Mouse (Mus musculus) urinary bladder, postnatal 14 days (tissue): ENCODE measurements around the gene Rhbdd3.
A peak's percentile ranks its signal among the peaks of the same experiment; 100 is the strongest.

ENCODE experiments used
- DNase-seq: peaks from one replicate; pipeline ENCODE4 v3.0.0; 2021; ENCODE audit warnings: low spot score

The Rhbdd3 gene

GRCm38 (mm10) chr11:5098736-5099542 is at the start of gene Rhbdd3, which contains the start of gene Ewsr1:
Rhbdd3 (plus strand) TSS chr11:5098926.
Ewsr1 (minus strand) TSS chr11:5099266.
- DNase-seq: peak; percentile 97

DNA sequence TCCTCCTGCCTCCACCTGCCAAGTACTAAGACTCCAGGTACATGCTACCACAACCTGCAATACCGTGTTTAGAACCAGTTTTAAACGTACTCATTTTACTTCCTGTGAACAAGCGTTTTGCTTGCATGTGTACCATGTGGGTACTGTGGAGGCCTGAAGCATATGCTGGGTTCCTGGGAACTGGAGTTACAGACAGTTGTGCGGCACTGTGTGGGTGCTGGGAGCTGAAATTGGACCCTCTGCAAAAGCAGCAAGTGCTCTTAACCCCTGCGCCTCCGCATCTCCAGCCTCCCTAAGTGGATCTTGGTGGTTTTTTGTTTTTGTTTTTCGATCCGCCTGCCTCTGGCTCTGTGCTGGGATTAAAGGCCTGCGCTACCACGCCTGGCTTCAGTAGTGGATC is 47.1 kb upstream of the Rhbdd3 start:
- DNase-seq: no peak

DNA sequence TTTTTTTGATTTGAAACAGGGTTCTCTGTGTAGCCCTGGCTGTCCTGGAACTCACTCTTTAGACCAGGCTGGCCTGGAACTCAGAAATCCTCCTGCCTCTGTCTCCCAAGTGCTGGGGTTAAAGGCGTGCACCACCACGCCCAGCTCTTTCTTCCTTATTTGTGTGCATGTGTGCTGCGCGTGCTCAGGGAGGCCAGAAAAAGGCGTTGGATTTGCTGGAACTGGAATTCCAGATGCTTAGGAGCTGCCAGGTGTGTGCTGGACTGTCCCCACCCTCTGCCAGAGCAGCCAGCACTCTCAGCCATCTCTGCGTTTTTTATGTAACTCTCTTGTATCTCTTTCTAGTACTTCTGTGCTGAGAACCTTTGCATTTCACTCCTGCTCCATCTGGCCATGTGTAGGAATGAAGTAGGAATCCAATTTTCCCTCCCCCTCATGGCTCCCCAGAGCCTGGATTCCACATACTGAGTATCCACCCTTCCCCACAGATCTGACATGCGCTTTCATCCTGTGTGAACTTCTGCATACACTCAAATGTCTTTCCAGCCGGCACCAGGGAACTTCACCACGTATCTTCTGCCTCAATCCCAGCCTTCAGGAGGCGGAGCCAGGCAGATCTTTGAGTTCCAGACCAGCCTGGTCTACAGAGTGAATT is 46.4 kb upstream of the Rhbdd3 start:
- DNase-seq: no peak

DNA sequence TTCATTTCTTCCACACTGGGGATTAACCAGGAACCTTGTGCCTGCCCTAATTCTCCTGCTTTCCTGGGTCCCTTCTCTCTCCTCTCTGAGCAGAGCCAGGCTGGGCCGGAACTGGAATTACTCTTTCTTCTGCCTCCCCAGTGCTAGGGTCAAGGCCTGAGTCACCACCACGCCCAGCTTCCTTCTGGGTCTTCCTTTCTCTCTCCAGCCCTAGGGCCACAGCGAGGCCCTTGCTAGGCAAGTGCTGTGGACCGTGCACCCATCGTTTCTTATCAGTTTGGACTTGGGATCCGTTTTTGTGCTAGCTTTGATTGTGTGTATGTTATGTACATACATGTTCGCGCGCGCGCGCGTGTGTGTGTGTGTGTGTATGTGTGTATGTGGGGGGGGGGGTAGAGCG is 44.6 kb upstream of the Rhbdd3 start:
- DNase-seq: no peak

- DNase-seq: no peak
Measured at GRCm38 (mm10) chr11:5054874-5055273, 43.9 kb upstream of the Rhbdd3 start.

DNA sequence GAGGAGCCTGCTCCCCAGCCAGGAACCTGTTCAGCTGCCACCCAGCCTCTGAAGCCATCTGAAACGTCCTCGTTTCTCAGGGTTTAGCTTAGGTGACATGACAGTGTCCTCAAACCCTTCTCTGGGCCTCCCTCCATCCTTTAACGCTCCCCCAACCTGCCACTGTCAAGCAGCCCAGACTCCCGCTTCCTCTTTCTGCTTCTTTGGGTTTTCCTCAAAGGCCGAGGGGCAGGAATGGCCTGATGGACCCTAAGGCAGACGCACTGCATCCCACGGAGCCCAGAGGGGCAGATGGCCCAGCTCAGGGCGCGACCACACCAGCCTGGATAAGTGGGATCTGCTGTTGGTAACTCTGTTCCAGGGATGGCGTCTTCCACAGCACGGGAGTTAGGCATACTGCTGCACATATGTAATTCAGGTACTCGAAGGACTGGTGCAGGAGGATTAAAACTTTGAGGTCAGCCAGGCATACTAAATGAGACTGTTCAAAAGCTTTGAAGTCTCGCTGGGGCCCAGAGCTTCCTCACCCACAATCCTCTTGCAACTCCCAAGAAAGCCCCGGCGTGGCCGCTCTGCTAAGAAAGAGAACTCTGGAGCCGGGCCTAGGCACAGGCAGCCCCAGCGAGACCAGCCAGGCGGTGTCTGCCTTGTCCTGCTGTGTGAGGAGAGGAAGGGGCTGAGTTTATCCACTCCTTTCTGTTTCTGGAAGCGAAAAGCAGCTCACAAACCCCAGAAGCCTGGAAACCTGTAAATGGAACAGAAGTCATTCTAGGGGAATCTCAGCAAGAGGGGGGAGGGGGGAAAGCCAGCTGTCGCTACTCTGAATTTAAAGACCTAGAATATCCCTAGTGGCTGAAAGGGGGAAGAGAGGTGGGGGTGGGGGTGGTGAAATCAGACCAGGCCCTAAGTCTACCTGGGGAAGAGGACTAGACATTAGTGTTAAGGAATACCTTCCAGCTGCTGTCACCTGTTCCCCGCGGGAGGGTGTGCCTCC is 42.5 kb upstream of the Rhbdd3 start:
- no peak for DNase-seq

DNA sequence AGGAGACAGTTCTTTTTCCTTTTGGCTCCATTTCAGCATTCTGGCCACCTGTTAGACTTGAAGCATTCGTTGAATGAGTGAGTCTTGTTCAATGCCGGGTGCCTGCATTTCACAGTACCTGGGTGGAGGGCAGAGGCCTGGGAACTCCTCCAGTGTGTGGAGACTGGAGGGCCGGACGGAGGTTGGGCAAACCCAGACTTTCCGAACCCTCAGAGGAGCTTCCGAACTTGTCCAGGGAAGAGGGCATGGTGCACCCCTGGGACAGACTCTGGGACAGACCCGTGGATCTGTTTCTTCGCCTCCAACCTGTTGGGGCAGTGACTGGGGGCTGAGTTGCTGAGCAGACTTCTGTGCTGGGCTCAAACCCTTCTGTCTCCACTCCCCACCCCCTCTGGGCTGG is 41.7 kb upstream of the Rhbdd3 start:
- no peak for DNase-seq

DNA sequence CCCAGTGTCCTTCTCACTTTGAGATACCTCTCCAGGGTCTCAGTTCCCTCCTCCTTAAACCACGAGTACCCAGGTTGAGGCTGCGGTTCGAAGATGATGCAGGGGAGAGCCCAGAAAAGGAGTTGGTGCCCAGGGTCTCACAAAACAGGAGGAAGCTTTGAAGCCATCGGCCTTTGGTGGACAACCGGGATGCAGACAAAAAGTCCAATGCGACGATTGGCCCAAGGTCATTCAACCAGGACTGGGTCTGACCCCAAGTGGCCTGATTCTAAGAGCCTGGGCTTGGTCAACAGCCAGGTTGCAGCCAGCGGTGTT is 41.2 kb upstream of the Rhbdd3 start:
- DNase-seq: no peak

DNA sequence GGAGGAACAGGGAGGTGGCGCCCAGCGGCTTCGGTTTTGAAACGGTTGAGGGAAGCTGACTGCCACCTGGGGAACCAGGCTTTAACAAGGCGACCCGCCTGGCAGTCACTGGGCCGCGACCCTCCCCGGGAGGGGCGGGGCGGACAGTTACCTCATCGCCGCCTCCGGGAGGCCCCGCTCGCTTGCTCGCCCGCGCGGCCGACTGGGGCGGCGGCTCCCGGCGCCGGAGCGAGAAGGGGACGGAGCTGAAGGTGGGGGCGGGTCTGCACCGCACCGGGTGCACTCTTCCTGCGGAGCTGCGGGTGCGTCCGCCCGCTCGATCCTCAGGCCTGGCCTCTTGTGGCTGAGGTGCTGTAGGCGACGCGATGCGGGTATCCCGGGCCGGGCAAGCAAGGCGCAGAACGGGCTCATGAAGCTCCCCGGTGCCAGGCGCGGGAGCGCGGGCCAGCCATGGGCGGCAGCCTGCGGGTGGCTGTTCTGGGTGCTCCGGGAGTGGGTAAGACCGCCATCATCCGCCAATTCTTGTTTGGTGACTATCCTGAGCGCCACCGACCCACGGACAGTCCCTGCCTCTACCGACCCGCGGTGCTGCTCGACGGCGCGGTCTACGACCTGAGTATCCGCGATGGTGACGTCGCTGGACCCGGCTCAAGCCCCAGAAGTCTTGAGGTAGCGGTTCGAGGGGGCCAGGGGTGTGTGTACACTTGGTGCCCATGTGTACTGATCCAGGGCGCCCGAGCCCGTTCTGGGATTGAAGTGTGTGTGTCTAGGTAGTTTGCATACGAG is 40.7 kb upstream of the Rhbdd3 start, which contains the start of gene Rasl10a:
Gene Rasl10a, plus strand, starts transcription at position 273 of the 786 bp plus-strand sequence.
- peak; percentile 39 for DNase-seq

DNA sequence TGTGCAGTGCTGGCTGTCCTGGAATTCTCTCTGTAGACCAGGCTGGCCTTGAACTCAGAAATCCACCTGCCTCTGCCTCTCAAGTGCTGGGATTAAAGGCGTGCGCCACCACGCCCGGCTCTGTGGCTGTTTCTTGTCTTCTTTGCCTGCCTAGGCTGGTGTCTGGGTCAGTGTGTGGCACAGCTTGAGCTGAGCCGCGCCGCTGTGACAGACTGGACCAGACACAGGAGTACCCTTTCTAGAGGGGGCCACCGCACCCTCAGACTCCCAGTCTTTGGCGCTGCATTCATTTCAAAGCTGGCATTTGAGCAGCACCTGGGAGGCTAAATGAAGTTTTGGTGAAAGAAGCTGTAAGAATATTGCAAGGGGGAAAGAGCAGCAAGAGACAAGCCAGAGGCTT is 39.9 kb upstream of the Rhbdd3 start:
- DNase-seq: no peak

DNA sequence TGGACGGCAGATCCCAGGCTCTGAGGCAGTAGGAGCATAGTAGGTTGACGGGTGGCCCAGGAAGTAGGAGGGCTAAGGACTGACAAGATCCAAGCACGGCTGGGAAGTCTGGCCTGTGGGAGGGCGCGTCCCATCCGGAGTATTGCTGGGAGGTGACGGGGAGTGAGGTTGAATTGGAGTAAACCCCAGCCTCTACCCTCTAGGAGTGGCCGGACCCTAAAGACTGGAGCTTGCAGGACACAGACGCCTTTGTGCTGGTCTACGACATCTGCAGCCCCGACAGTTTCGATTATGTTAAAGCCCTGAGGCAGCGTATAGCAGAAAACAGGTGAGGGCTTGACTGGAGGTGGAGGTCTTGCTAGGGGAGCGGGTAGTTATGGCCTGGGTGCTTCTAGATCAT is 39.5 kb upstream of the Rhbdd3 start:
- DNase-seq: no peak

DNA sequence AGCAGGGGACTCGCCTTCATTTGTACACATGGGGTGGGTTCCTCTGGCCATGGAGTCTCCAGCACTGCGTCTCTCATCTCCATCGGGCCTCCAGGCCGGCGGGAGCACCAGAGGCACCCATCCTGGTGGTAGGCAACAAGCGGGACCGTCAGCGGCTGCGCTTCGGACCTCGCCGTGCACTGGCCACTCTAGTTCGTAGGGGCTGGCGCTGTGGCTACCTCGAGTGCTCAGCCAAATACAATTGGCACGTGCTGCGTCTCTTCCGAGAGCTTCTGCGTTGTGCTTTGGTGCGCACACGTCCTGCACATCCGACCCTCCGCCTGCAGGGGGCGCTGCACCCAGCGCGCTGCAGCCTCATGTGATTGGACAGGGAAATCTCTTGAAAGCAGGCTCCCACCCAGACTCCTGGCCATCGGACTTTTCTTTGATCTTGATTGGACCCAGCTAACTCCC is 39.0 kb upstream of the Rhbdd3 start:
- no peak for DNase-seq

DNA sequence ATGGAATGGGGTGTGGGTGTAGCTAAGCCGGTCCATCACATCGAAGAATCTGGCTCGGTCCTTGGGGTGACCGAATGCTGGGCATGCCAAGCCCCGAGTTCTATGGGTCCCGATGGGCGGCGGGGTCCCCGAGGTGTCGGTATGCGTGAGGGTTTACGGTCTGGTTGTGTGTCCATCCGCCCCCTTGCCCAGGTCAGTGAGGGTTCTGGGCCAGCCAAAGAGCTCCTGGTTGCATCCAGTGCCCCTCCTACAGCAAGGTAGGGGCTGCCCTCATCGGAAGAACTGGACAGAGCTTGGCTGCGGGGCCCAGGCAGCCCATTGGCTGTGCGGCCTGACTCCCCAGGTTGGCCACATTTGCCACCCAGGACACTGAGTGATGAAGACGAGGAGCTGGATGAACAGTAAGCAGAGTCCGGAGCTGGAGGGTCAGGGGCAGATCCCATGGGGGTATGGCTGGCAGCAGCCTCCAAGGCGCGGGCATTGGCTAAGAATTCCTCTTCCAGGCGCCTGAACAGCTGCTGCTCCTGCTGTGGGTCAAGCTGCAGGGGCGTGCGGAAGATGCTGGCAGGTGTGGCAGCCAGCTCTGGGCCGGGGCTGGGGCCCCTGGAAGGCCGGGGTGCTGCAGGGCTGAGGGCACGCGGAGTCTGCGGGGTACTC is 37.8 kb upstream of the Rhbdd3 start:
- DNase-seq: no peak

GRCm38 (mm10) chr11:5061413-5062139 is 37.1 kb upstream of the Rhbdd3 start:
- DNase-seq: peak; percentile 97

GRCm38 (mm10) chr11:5062326-5062725 is 36.4 kb upstream of the Rhbdd3 start:
- DNase-seq: no peak

- no peak for DNase-seq
Measured at GRCm38 (mm10) chr11:5062860-5063505, 35.7 kb upstream of the Rhbdd3 start.

DNA sequence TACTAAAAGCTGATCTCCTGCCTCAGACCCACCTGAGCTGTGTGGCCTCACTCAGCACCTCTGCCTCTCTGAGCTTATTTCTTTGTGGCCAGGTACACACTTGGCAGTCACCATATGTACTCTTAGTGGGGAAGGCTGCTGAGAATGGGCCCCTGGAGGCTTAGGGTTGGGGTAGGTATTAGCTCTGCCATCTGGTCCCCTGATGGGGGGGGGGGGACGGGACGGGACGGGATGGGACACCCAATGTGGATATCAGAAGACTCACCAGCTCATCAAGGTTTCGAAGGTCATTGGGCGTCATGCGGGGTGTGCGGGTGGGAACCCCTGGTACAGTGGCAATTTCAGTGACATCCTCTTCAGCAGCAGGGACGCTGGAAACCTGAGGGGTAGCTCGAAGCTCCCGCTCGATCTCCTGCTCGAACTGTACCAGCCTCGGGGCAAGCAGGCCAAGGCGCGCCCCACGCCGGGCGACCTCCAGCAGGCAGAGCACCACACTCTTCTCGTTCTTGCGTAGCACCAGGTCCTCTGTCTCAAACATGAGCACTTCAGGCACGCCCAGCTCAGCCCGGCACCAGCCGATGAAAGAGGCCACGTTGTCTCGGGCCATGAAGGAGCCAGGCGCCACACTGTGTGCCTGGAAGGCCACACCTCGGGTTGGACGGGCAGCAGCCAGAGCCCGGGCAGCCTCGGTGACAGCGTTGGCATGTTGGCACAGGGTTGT is 35.0 kb upstream of the Rhbdd3 start:
- DNase-seq: peak; percentile 39

- no peak for DNase-seq
Measured at GRCm38 (mm10) chr11:5064282-5065055, 34.3 kb upstream of the Rhbdd3 start.
